Mouse (Mus musculus) heart, embryonic 14.5 days (tissue): ENCODE data around the gene Hhex. TPM values are rescaled to one million over a fixed set of nuclear protein-coding genes. Genes with fewer than 3 reads are reported as not detected.

Experiments used
- polyA plus RNA-seq: library from polyadenylated mRNA; unstranded; fragments of >200 nt; fragmentation: Nextera tagmentation; extraction: Ambion mirVana; gene quantifications from 2 replicates; pipeline ENCODE4 v1.2.1, GENCODE M21; 2014

The Hhex gene
- polyA plus RNA-seq, 1 experiment from 2014 or later = 13.2 TPM

Other genes starting within 250 kb of the Hhex start
- 102 and 104 TPM in 2 replicates for gene March5, start 227.3 kb upstream of the Hhex start, polyA plus RNA-seq
- 8.8 and 8.9 TPM in 2 replicates for gene Cpeb3, start 226.2 kb upstream of the Hhex start, polyA plus RNA-seq
- gene Ide, start 97.0 kb upstream of the Hhex start, polyA plus RNA-seq = 83.2 and 87.5 TPM in 2 replicates
- 48.0 and 48.5 TPM in 2 replicates for gene Kif11, start 58.4 kb upstream of the Hhex start, polyA plus RNA-seq
- 20.3 and 20.6 TPM in 2 replicates for gene Exoc6, start 115.6 kb downstream of the Hhex start, polyA plus RNA-seq